Mouse (Mus musculus): ENCODE measurements at regions not wholly inside any gene's neighbourhood (a gene's known extent, or its start where the extent isn't known, plus 50 kb on each side); places are given as distances from the start of the nearest gene placed in this dataset.

DNA sequence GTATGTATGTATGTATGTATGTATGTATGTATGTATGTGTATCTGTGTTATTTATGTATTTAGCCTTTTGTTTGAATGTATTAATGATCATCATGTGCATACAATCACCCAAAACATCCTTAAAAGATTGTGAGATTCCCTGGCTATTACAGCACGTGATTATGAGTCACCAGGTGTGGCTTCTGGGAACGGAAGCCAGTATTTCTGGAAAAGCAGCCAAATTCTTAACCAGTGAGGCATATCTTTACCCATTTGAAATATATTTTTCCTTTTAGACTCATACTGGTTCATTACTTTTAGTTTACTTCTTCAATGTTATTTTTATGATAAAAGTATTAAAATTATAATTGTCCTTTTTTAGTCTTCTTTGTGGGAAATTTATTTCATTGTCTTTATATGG, 1284.6 kb upstream of the Pcdh20 start:
- Histone ChIP-seq H3K27me3 (replicated peaks; ENCODE audit: control insufficient read depth, insufficient read depth, low read length) (no peaks in the 10 kb centered on the region), H3K9me3 (ENCODE audit: control insufficient read depth) (no peaks in the 10 kb centered on the region), H3K36me3 (ENCODE audit: control insufficient read depth, insufficient read depth) (no peaks in the 10 kb centered on the region), H3K27ac (ENCODE audit: low read depth, low read length) (no peak overlapping the region), H3K4me3 (ENCODE audit: low read depth, low read length) (no peak overlapping the region), H3K4me1 (replicated peaks; ENCODE audit: control insufficient read depth, insufficient read depth, low read length) (no peaks in the 10 kb centered on the region), H3K9ac (ENCODE audit: low read depth, low read length) (no peak overlapping the region), H3K4me2 (replicated peaks; ENCODE audit: low read depth) (no peak overlapping the region)
- WGBS: 49% methylated on average over 2 of the region's 2 CpGs
- no peak for TF ChIP-seq CTCF (IDR thresholded peaks at IDR 0.05; ENCODE audit: low read depth)
- no peak for ATAC-seq

DNA sequence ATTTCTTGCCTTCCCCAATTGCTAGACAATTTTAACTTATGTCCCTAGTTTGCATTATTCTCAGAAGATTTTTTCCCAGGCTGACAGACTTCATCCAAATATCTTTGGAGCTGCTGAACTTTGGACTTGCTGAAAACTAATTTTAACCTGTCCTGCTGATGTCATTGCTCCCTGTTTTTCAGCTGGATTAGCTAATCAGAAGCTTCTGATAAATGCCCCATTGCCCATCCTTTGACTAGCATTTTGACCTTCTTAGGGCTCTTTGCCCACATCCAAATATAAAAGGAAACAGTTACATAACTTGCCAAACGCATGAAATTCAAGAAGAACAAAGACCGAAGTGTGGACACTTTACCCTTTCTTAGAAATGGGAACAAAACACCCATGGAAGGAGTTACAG, 1242.5 kb upstream of the Pcdh20 start:
- H3K9ac ChIP-seq (ENCODE audit: low read depth, low read length): no peak overlapping the region

More for the DNA sequence above, 1242.5 kb upstream of the Pcdh20 start:
- Histone ChIP-seq H3K4me1 (replicated peaks; ENCODE audit: control insufficient read depth, insufficient read depth, low read length) (no peaks in the 10 kb centered on the region), H3K4me3 (ENCODE audit: low read depth, low read length) (no peak overlapping the region), H3K4me2 (replicated peaks; ENCODE audit: low read depth) (no peak overlapping the region), H3K27me3 (replicated peaks; ENCODE audit: control insufficient read depth, insufficient read depth, low read length) (no peaks in the 10 kb centered on the region), H3K9me3 (ENCODE audit: control insufficient read depth) (no peaks in the 10 kb centered on the region), H3K27ac (ENCODE audit: low read depth, low read length) (no peak overlapping the region), H3K36me3 (ENCODE audit: control insufficient read depth, insufficient read depth) (no peaks in the 10 kb centered on the region)
- ATAC-seq: no peak
- no peak for TF ChIP-seq CTCF (IDR thresholded peaks at IDR 0.05; ENCODE audit: low read depth)
- 85% methylated on average over 2 of the region's 2 CpGs for WGBS
